In the genomic region with DNA sequence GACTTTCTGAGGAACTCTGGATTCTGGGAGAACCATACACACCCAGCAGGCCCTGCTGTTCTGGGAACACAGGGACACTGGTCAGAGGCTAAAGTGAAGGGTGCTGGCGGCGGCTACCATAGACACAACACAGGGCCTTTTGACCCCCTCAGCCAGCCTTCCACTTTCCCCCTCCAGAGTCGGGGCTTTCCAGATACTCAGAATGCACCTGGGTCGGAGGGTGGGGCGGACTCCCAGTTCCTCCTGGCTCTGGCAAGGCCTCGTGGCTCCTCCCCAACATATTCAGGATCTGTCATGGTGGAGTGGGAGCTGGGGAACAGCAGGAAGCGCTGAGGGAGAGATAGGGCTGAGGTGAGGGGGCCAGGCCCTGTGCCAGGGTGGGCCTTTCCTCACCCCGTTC, we compare ENCODE assay signal across 19 mouse cellular contexts. TPM values are rescaled to one million over a fixed set of nuclear protein-coding genes. Genes with fewer than 3 reads are reported as not detected.
DNase-seq lines count a peak whose midpoint lies in the region; ATAC-seq and TF ChIP-seq lines count a peak whose summit lies in the region.
"Had no signal": no experiment of that assay in that cellular context is flagged by ENCODE, and none has a peak within 500 bp of the region (broad histone marks: within the 10 kb centered on the region; RNA-seq: fewer than 3 reads in every experiment).

No protein-coding gene starts in this region.

- H3K4me2 ChIP-seq in liver, embryonic 12.5 days = 0 out of 2 replicates have a peak overlapping the region, but pooled peaks have one; percentile 82
- no peak overlapping the region for H3K4me2 ChIP-seq in forebrain, embryonic 16.5 days (ENCODE audit: low read length)
- H3K4me2 ChIP-seq: embryonic facial prominence, embryonic 15.5 days; heart, embryonic 12.5 days had no signal

- peaks cover 99% of the 10 kb centered on the region for H3K79me2 ChIP-seq in MEL (ENCODE audit: control insufficient read depth, insufficient read depth, low read length, poor library complexity)

- peaks cover 100% of the 10 kb centered on the region for H3K4me1 ChIP-seq in liver, embryonic 12.5 days
- peaks cover 66% of the 10 kb centered on the region for H3K4me1 ChIP-seq in thymus, adult 2 months (replicated peaks; ENCODE audit: control insufficient read depth, insufficient read depth, low read length)
- H3K4me1 ChIP-seq in MEL (ENCODE audit: control insufficient read depth in 1 of 2, insufficient read depth in 2 of 2, low read length in 2 of 2) = peaks cover 28 to 90% of the 10 kb centered on the region in 2 experiments
- peaks cover 15% of the 10 kb centered on the region for H3K4me1 ChIP-seq in small intestine, adult 2 months (ENCODE audit: control insufficient read depth, insufficient read depth, insufficient read length, low read length)
- peaks cover 3% of the 10 kb centered on the region; the same call in 1 of the 2 replicates for H3K4me1 ChIP-seq in forebrain, embryonic 16.5 days (replicated peaks; ENCODE audit: control insufficient read depth, insufficient read depth, low read length)
- H3K4me1 ChIP-seq: embryonic facial prominence, embryonic 15.5 days had no signal

- peaks cover 85% of the 10 kb centered on the region for H3K36me3 ChIP-seq in liver, embryonic 12.5 days
- H3K36me3 ChIP-seq in thymus, adult 2 months (ENCODE audit: control insufficient read depth, insufficient read depth, low read length) = no peaks in the 10 kb centered on the region; the same call in 1 of the 2 replicates
- peaks cover 17 to 84% of the 10 kb centered on the region in 2 experiments for H3K36me3 ChIP-seq in MEL (ENCODE audit: control insufficient read depth in 1 of 2, insufficient read depth in 2 of 2, low read length in 2 of 2)
- no peaks in the 10 kb centered on the region for H3K36me3 ChIP-seq in small intestine, adult 2 months (ENCODE audit: control insufficient read depth, insufficient read depth, low read length)
- H3K36me3 ChIP-seq in forebrain, embryonic 16.5 days (ENCODE audit: control insufficient read depth, insufficient read depth) = no peaks in the 10 kb centered on the region
- H3K36me3 ChIP-seq: embryonic facial prominence, embryonic 15.5 days; forebrain, embryonic 10.5 days; heart, embryonic 12.5 days had no signal

- no peak for DNase-seq in liver
- no peak for DNase-seq in thymus, adult 2 months
- no peak for DNase-seq in thymus, postnatal 0 days (ENCODE audit: low spot score)
- no peak for DNase-seq in MEL (ENCODE audit: low read depth, low spot score)
- no peak for DNase-seq in embryo, embryonic 9.5 days (ENCODE audit: extremely low spot score)
- DNase-seq: adrenal gland, adult 8-10 months; adrenal gland, postnatal 36 days; B cell, adult 2 months; cerebellum, adult 2 months had no signal

- WGBS in liver, embryonic 12.5 days (ENCODE audit: insufficient replicate concordance) = 56% methylated on average over 8 of the region's 8 CpGs
- 90% methylated on average over 8 of the region's 8 CpGs for WGBS in thymus, adult 2 months
- WGBS in small intestine, adult 2 months = 44% methylated on average over 8 of the region's 8 CpGs
- WGBS in forebrain, embryonic 16.5 days = 81% methylated on average over 8 of the region's 8 CpGs

- no peak overlapping the region for H3K4me3 ChIP-seq in liver, embryonic 12.5 days
- no peak overlapping the region for H3K4me3 ChIP-seq in thymus, adult 2 months (ENCODE audit: control insufficient read depth, insufficient read depth, low read length)
- no peak overlapping the region for H3K4me3 ChIP-seq in MEL (ENCODE audit: control insufficient read depth in 1 of 2, insufficient read depth in 1 of 2, low read depth in 2 of 2, low read length in 2 of 2)
- no peak overlapping the region for H3K4me3 ChIP-seq in small intestine, adult 2 months (ENCODE audit: low read depth, low read length)
- H3K4me3 ChIP-seq in forebrain, embryonic 16.5 days (replicated peaks; ENCODE audit: low read length) = no peak overlapping the region
- H3K4me3 ChIP-seq: embryonic facial prominence, embryonic 15.5 days; erythroblast, embryonic 14.5 days; forebrain, embryonic 10.5 days; heart, embryonic 12.5 days had no signal

- TF ChIP-seq EP300 in MEL (IDR thresholded peaks at IDR 0.05; ENCODE audit: low read depth in 1 of 2, low read length in 2 of 2) = no peak

- no peaks in the 10 kb centered on the region for H3K9me3 ChIP-seq in liver, embryonic 12.5 days (replicated peaks)
- no peaks in the 10 kb centered on the region for H3K9me3 ChIP-seq in MEL (replicated peaks; ENCODE audit: insufficient read depth, low read length)
- H3K9me3 ChIP-seq in forebrain, embryonic 16.5 days (ENCODE audit: control insufficient read depth, low read length) = no peaks in the 10 kb centered on the region
- H3K9me3 ChIP-seq: embryonic facial prominence, embryonic 15.5 days; forebrain, embryonic 10.5 days; heart, embryonic 12.5 days had no signal

- no peak for TF ChIP-seq CTCF in thymus, adult 2 months (IDR thresholded peaks at IDR 0.05; ENCODE audit: borderline replicate concordance, control insufficient read depth, extremely low read depth, insufficient read depth, low read length, poor library complexity)
- no peak for TF ChIP-seq CTCF in MEL (IDR thresholded peaks at IDR 0.05 in 2 of 3, conservative IDR thresholded peaks at IDR 0.05 in 1 of 3; ENCODE audit: control insufficient read depth in 1 of 3, insufficient read depth in 1 of 3, low read depth in 2 of 3, low read length in 3 of 3, poor library complexity in 1 of 3, severe bottlenecking in 1 of 3)
- TF ChIP-seq CTCF in small intestine, adult 2 months (IDR thresholded peaks at IDR 0.05; ENCODE audit: extremely low read depth, insufficient read length, insufficient replicate concordance, low read depth, low read length) = no peak

- H3K27ac ChIP-seq in liver, embryonic 12.5 days = peak overlapping the region; percentile 60
- H3K27ac ChIP-seq in thymus, adult 2 months (ENCODE audit: control insufficient read depth, insufficient read depth, low read length) = 0 out of 2 replicates have a peak overlapping the region, but pooled peaks have one; percentile 10
- H3K27ac ChIP-seq in MEL (ENCODE audit: control insufficient read depth, low read depth, low read length) = peak overlapping the region; percentile 52
- peak overlapping the region; percentile 7; the same call in 1 of the 2 replicates for H3K27ac ChIP-seq in small intestine, adult 2 months (ENCODE audit: insufficient read depth, low read depth, low read length)
- H3K27ac ChIP-seq in forebrain, embryonic 16.5 days (ENCODE audit: low read length) = no peak overlapping the region
- H3K27ac ChIP-seq: embryonic facial prominence, embryonic 15.5 days; forebrain, embryonic 10.5 days had no signal

- TF ChIP-seq POLR2A in thymus, adult 2 months (IDR thresholded peaks at IDR 0.05; ENCODE audit: control insufficient read depth, extremely low read depth, insufficient read depth, low read length, poor library complexity) = no peak
- no peak for TF ChIP-seq POLR2A in MEL (IDR thresholded peaks at IDR 0.05; ENCODE audit: control insufficient read depth in 1 of 2, insufficient read depth in 1 of 2, low read depth in 1 of 2, low read length in 2 of 2, poor library complexity in 1 of 2)
- no peak for TF ChIP-seq POLR2A in small intestine, adult 2 months (IDR thresholded peaks at IDR 0.05; ENCODE audit: low read depth, low read length)

- 0 out of 2 replicates have a peak overlapping the region, but pooled peaks have one; percentile 14 for H3K9ac ChIP-seq in liver, embryonic 12.5 days
- H3K9ac ChIP-seq in MEL (ENCODE audit: control insufficient read depth, low read depth, low read length, poor library complexity, severe bottlenecking) = peak overlapping the region; percentile 7; the same call in 1 of the 2 replicates
- H3K9ac ChIP-seq in forebrain, embryonic 16.5 days (replicated peaks; ENCODE audit: low read depth, low read length) = no peak overlapping the region
- H3K9ac ChIP-seq: embryonic facial prominence, embryonic 15.5 days; heart, embryonic 12.5 days had no signal

- TF ChIP-seq RAD21 in MEL (IDR thresholded peaks at IDR 0.05; ENCODE audit: low read depth, low read length) = no peak

- H3K27me3 ChIP-seq in liver, embryonic 12.5 days (replicated peaks) = peaks cover 26% of the 10 kb centered on the region; the same call in 1 of the 2 replicates
- no peaks in the 10 kb centered on the region for H3K27me3 ChIP-seq in thymus, adult 2 months (ENCODE audit: control insufficient read depth, insufficient read depth, low read length)
- H3K27me3 ChIP-seq in MEL (ENCODE audit: control insufficient read depth in 1 of 2, insufficient read depth in 2 of 2, low read length in 2 of 2) = no peaks in the 10 kb centered on the region
- H3K27me3 ChIP-seq in small intestine, adult 2 months (ENCODE audit: control insufficient read depth, insufficient read depth, low read length) = no peaks in the 10 kb centered on the region
- no peaks in the 10 kb centered on the region for H3K27me3 ChIP-seq in forebrain, embryonic 16.5 days (replicated peaks; ENCODE audit: control insufficient read depth, insufficient read depth, low read length)

- ATAC-seq in liver, embryonic 12.5 days = no peak
- no peak for ATAC-seq in forebrain, embryonic 16.5 days
- ATAC-seq: CD4-positive, CD25-positive, alpha-beta regulatory T cell, adult 4 months; forebrain, embryonic 14.5 days; hindbrain, embryonic 16.5 days had no signal

TF ChIP-seq in MEL, 35 proteins besides CTCF, POLR2A, EP300 and RAD21:
- TF ChIP-seq BHLHE40 (IDR thresholded peaks at IDR 0.05; ENCODE audit: borderline replicate concordance, low read depth, low read length) = no peak
- no peak for TF ChIP-seq CHD1 (IDR thresholded peaks at IDR 0.05; ENCODE audit: low read depth, low read length)
- no peak for TF ChIP-seq MYB (IDR thresholded peaks at IDR 0.05; ENCODE audit: low read depth, low read length)
- no peak for TF ChIP-seq ETS1 (IDR thresholded peaks at IDR 0.05; ENCODE audit: low read depth, low read length)
- TF ChIP-seq SMC3 (IDR thresholded peaks at IDR 0.05; ENCODE audit: low read depth, low read length) = no peak
- TF ChIP-seq NRF1 (IDR thresholded peaks at IDR 0.05; ENCODE audit: insufficient read depth, low read depth, low read length, poor library complexity, severe bottlenecking) = no peak
- no peak for TF ChIP-seq ELF1 (IDR thresholded peaks at IDR 0.05; ENCODE audit: low read depth, low read length)
- TF ChIP-seq ZKSCAN1 (IDR thresholded peaks at IDR 0.05; ENCODE audit: low read depth, low read length) = no peak
- TF ChIP-seq SIN3A (IDR thresholded peaks at IDR 0.05; ENCODE audit: low read length) = no peak
- TF ChIP-seq CHD2 (IDR thresholded peaks at IDR 0.05; ENCODE audit: low read length) = no peak

RNA-seq across cellular contexts. Expression of a gene that starts 6.8 kb away (rescaled TPM):
- polyA plus RNA-seq in liver, embryonic 12.5 days (2016; fragmentation: Nextera tagmentation; extraction: Ambion mirVana) = 7.7 and 8.0 TPM in 2 replicates
- polyA plus RNA-seq in thymus, adult 2 months (2012; rRNA removed) = 62.3 and 76.8 TPM in 2 replicates
- 15.2 and 16.7 TPM in 2 replicates for polyA plus RNA-seq in thymus, postnatal 0 days (2015; fragmentation: Nextera tagmentation; extraction: Ambion mirVana)
- 10.5 and 11.1 TPM in 2 replicates for total RNA-seq in MEL (2012; rRNA removed)
- 100 to 1,000 TPM in 1 of 2 experiments, not detected in 1; 102 TPM for polyA plus RNA-seq in MEL (2012; ENCODE audit: insufficient read depth in 1 of 2, insufficient read length in 2 of 2, low read depth in 1 of 2, low replicate concordance in 2 of 2, missing spikeins in 1 of 2)
- 12.4 and 14.8 TPM in 2 replicates for polyA plus RNA-seq in small intestine, adult 2 months (2012; rRNA removed)
- polyA plus RNA-seq in forebrain, embryonic 16.5 days (2015; fragmentation: Nextera tagmentation; extraction: Ambion mirVana) = 11.6 and 13.8 TPM in 2 replicates
